Mouse (Mus musculus): ENCODE data around the gene Prcc.
"Not testable (repeated sequence)": the region's sequence is repeated elsewhere in the genome, so short reads cannot be mapped to it uniquely, and the experiment has no call there.

The Prcc gene

DNA sequence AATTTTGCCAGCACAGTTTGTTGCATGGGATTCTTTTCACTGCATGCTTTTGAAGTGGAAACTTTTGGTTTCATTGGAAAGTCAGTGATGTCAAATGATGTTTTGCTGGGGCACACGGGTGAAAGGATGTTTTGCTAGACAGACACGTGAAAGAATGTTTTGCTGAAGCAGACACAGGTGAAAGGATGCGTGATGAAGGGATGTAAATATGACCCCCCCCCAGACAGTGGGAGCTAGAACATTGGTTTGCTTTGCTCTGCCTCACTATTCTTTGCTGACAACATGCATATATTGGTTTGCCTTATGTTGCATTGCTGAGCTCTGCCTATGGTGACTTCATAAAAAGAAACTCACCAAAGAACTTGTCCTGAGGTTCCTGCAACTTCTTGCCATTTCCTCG, 40.4 kb downstream of the Prcc start:
- DNase-seq = no peak

DNA sequence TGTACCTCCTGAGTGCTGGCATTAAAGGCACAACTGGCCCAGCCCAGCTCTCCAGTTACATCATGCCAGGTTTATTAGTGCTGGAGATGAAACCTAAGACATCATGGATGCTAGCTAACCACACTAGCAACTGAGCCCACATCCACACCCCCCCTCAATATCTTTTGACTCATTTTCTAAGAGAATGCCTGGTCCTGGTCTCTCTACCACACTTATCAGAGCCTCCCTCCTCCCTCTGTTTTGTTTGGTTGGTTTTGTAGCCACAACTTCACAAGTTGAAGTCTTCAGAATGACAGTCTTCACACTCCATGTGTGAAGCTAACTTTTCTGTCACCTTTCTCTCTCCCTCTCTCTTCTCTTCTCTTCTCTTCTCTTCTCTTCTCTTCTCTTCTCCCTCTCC, 44.5 kb downstream of the Prcc start:
- DNase-seq = no peak

DNA sequence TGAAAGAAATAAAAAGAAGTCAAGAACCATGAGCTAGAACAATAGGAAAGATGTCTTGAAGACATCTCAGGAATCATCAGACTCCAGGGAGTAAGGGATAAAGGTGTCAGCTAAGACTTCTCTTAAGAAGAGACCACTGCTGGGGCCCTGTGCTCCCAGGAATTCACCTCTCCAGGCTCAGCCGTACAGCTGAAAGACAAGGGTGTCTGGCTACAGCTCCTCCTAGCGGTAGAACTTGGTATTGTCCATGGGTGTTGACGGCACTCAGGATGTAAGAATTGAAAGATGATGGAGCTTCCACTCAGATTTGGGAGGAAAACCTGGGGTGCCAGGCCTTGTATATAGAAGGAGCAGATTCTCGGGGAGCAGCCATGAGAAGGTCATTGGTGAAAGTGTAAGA, 46.8 kb downstream of the Prcc start:
- DNase-seq = peak; percentile 28 to 73

DNA sequence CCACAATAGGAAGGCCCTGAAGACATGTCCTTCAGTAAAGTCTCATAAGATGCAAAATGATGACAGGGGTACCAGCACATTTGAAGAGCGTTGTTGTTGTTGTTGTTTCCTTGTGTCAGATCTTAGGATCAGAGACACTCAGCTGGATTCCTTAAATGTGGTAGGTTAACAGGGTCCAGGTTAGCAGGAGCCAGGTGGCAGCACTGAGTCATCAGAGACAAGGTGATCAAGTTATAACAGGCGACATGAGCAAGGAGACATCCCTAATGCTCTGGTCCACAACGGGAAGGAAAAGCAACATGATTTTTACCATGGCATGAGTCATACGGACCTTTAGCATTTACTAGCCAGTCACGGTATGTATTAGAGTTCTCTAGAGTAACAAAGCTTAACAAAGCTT, 51.9 kb downstream of the Prcc start:
- DNase-seq = peak in 1 of 2 experiments; percentile 37

DNA sequence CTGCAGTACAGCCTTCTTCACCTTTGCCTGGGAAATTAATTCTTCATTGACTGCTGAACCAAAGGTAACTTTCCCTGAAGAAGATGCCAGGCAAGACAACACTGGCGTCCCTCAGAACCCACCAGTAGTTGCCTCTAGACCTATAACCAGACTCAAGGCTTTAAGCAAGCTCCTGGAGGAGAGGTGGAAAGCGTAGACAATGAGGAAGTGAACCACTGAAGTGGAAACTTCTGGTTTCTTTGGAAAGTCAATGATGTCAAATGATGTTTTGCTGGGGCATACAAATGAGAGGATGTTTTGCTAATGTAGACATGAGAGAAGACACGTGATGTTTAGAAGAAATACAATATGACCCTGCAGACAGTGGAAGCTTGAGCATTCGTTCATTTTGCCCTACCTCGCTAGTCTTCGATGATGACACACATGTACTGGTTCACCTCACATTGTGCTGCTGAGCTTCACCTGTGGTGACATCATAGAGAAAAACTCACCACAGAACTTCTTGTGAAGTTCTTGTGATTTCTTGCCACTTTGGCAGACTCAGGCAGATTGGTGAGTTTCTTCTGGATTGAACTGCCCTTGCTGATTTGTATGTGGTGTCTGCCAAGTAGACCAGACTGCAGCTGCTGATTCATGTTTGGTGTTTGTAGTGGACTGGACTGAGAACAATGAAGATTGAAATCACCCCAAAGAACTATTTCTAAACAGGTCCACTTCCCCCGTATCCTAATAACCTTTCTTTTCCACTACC, 53.1 kb downstream of the Prcc start:
- no peak for DNase-seq

DNA sequence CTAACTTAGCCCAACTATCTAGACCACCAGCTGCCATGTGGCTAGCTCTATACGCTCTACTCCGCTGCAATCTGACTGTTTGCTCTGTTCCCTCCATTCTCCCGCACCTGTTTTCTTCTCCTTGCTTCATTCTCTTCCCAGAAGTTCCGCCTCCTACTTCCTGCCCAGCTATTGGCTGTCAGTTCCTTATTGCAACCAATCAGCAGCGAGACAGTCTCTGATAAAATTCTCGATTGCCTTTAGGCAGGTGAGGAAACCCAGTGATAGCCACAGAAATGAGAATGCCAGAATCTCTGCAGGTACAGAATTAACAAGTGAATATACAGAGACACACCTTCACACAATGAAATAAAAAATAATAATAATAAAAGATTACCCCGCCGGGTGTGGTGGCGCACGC, 56.4 kb downstream of the Prcc start:
- no peak for DNase-seq

DNA sequence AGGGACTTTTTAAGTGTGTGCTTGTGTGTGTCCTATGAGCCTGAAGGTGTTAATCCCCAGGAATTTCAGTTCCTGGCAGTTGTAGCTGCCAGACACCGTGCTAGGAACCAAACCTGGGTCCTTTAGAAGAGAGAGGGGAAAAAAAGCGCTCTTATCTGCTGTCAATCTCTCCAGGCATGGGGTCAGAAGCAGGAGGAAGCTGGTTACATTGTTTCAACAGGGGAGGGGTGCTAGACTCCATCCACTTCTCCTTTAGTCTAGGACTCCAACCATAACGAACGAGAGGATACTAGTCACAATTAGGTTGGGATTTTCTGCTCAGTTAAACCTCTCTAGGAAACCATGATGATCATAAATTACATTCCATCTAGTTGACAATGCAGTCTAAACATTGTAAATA, 57.0 kb downstream of the Prcc start:
- DNase-seq = no peak

DNA sequence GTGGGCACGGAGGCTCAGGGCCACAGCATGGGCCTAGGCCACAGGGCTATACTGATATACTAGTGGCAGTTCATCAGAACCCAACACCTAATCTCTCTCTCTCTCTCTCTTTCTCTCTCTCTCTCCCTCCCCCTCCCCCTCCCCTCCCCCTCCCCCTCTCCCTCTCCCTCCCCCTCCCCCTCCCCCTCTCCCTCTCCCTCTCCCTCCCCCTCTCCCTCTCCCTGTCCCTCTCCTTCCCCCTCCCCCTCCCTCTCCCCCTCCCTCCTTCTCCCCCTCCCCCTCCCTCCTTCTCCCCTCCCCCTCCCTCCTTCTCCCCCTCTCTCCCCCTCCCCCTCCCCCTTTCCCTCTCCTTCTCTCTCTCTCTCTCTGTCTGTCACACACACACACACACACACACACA, 61.2 kb downstream of the Prcc start, which contains the start of gene Pear1:
Pear1 (minus strand) TSS at position 101 of the 400 bp plus-strand sequence.
- not testable (repeated sequence) for DNase-seq

DNA sequence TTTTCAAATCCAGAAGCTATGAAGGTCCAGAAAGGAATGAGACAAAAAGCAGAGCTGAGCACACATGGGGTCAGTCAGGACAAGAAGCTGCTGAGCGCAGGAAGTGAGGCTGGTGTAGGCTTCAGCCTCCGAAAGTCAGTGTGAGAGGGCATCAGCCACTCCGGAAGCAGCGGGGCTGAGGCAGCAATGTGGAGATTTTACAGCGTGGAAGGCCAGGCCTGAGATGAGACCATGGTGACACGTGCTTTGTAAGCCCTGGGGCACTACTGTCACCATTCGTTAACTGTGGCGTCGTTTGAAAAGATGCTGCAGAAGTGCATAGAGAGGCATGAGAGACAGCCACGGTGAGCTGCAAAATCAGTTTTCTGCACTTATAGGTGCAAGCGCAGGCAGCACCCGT, 67.2 kb downstream of the Prcc start:
- DNase-seq = no peak

DNA sequence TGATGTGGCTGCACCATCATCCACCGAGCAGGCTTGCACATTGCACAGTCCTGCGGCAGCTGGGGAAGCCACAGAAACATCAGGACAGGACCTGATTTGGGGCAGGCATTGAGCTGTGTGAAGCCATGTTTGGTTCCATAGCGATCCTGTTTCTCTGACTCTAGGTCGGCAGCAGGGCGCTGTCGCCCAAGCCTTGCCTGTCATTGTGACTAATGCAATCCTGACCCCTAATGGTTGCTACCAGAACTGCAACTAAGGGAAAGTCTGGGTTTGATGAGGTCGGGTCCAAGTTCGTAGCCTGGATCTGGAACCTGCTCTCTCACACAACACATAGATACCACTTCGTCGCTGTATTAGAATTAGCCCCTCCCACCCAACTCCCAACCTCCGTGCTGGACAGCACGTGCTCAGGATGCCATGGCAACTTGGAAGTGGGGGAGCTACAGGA, 68.7 kb downstream of the Prcc start:
- peak in 1 of 2 experiments; percentile 69 for DNase-seq

DNA sequence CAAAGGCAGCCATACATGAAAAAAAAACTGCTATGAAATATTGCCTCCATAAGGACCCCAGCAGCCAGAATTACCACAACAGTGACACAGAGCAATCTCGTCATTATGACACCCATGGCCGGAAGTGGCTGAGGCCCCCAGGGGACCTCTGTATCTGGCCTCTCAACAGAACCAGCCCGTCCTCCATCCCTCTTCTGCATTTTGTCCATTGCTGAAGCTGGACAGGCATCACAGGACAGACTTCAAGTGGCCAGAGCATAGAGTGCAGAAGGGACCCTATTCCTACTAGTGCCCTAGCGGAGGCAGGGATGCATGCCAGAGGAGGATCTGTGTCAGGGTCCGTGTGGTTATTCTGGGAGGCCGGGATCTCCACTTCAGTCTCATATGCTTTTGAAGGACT, 69.2 kb downstream of the Prcc start:
- DNase-seq = no peak

DNA sequence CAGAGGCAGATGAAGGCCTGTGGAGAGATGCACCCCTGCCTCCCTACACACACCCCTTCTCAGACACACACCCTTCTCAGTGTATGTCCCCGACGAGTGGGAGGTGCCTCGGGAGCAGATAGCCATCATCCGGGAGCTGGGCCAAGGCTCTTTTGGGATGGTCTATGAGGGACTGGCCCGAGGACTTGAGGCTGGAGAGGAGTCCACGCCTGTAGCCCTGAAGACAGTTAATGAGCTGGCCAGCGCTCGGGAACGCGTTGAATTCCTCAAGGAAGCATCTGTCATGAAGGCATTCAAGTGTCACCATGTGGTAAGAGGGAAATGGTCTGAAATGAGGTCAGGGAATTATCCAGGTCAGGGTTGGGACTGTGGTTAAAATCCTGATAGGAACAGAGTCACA, 72.5 kb downstream of the Prcc start:
- no peak for DNase-seq

DNA sequence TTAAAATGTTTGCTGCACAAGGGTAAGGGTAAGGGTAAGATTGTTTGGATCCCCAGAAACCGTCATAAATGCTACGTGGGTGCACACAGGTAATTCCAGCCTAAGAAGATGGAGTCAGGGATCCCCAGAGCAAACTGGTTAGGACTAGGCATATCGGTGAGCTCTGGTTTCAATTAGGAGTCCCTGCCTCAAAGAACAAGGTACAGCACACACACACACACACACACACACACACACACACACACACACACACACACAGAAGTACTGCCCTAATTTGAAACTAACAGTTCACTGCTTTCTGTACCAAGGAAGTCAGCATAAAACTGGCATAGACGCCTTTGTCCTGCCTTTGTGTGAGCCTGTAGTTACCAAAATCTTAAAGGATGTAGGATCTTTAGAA, 73.0 kb downstream of the Prcc start:
- no peak for DNase-seq

DNA sequence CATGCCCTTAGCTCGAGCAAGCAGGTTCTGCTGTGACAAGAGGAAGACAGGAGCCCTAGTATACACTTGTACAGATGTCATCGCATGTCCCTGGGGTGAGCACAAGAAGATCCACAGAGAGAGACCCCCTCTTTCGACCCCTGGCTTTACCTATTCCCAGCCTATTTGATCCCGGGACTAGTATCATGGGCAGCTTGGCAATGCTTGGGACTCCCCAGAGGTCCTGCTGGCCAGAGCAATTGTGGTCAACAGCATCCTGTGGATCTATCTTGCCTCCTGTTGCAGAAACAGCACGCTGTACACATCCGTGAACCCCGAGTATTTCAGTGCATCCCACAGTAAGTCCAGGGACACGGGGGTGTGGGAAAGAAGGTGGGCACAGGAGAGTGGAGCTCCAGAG, 74.1 kb downstream of the Prcc start:
- no peak for DNase-seq

DNA sequence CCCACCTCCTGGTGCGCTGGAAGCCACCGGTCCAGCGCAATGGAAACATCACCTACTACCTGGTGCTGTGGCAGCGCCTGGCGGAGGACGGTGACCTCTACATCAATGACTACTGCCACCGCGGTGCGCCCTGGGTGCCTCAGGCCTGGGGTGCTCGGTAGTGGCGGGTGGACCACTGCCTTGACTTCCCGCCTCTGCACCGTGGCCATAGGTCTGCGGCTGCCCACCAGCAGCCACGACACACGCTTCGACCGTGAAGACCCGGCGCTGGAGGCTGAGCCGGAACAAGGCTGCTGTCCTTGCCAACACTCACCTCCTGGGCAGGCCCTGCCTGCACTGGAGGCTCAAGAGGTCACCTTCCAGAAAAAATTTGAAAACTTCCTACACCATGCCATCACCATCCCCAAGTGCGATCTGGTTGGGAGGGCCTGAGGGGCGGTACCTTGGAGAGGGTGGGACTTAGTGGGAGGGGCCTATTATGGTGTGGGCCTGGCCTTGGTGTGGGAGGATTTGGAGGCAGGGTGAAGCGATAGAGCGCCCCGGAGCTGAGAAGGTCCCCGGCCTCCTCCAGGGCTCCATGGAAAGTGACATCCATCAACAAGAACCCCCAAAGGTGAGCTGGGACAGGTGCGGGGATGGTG, 76.0 kb downstream of the Prcc start:
- DNase-seq = no peak

All from spleen, adult 18-20 months (tissue).